Mouse (Mus musculus): ENCODE results near the gene Capn7. TPM values are rescaled to one million over a fixed set of nuclear protein-coding genes. Genes with fewer than 3 reads are reported as not detected.
A peak's percentile ranks its signal among the peaks of the same experiment; 100 is the strongest.

Capn7 gene
- polyA plus RNA-seq, 1 experiment from 2014 or later = 38.5 TPM

DNA sequence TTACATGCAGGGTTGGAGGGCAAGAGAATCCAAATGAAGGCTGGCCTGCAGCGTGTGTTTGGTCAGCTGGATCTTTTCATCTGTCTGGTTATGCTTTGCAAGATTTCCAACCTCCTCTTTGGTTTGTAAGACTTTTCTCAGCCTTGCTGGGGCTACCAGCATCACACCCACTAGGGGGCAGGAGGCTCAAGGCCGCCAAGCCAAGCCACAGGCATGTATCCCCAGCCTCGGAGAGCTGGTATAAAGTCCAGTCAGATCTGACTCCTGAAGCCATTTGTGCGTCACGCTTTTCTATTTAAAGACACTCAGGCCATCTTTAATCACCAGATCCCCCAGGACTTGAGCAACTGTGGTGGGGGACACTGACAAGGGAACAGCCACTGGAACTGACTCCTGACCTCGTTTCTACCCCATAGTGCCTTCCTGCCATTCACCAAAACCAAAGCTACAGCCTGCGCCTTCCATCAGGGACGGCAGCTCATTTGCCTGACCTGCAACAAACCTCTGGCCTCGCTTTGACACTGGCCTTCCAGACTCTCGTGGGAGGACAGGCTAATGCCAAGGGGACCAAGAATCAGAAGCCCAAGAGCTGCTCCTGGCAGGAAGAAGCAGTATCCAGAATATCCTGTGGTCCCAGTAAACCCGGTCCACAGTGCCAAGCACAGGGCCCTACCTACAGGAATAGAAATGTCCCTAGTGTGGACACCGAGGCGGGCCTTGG is 49.7 kb downstream of the Capn7 start:
- 50% methylated on average over 13 of the region's 13 CpGs for WGBS
- H3K9me3 ChIP-seq (replicated peaks; ENCODE audit: control insufficient read depth, low read length) = no peaks in the 10 kb centered on the region
- no peaks in the 10 kb centered on the region for H3K27me3 ChIP-seq (ENCODE audit: control insufficient read depth, insufficient read depth, low read length)
- ATAC-seq (replicated peaks; ENCODE audit: insufficient number of reproducible peaks, low FRiP score, low TSS enrichment, low read depth) = 0 out of 2 replicates have a peak, but pooled peaks have one; percentile 55
- H3K36me3 ChIP-seq (replicated peaks; ENCODE audit: control insufficient read depth, insufficient read depth, low read depth, low read length) = no peaks in the 10 kb centered on the region; the same call in 1 of the 2 replicates
- H3K9ac ChIP-seq (replicated peaks; ENCODE audit: low read length) = no peak overlapping the region
- no peak overlapping the region for H3K27ac ChIP-seq (replicated peaks; ENCODE audit: low read depth, low read length)
- peak; percentile 80 for DNase-seq (ENCODE audit: low spot score)
- H3K4me1 ChIP-seq (ENCODE audit: control insufficient read depth, insufficient read depth, low read length) = peaks cover 3% of the 10 kb centered on the region
- no peak overlapping the region for H3K4me2 ChIP-seq (ENCODE audit: low read depth, low read length)
- H3K4me3 ChIP-seq (ENCODE audit: low read depth, low read length) = no peak overlapping the region

DNA sequence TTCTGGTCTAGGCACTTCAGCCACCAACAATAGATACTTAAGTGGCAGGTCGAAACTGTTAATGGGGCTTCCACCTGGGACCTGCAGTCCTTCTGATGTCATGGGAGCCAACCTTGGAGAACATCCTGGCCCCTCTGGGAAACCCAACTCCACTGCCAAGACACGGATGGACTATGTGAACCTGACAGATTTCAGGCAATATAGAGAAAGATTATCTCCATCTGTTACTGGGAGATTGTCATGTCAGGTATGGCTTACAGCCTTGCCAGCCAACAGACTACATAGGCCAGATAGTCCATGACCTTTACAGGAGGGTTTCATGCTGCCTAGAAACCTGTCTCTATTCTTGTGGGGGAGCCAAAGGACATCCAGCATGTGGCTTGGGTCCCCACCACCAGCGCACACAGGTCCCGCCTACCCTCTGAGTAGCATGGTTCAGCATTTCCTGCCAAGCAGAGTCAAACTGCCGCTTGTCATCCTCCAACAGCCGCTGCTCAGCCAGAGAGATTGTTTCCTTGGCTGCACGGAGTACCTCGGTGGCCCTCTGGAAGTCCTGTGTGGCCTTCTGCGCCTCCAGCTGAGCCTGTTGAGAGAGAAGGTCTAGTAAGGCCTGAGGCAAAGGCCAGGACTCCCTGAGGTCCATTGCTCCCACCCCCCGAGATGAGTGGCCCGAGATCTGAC is 51.0 kb downstream of the Capn7 start:
- Histone ChIP-seq H3K4me3 (ENCODE audit: low read depth, low read length) (no peak overlapping the region), H3K9me3 (replicated peaks; ENCODE audit: control insufficient read depth, low read length) (no peaks in the 10 kb centered on the region), H3K4me1 (ENCODE audit: control insufficient read depth, insufficient read depth, low read length) (peaks cover 3% of the 10 kb centered on the region), H3K36me3 (replicated peaks; ENCODE audit: control insufficient read depth, insufficient read depth, low read depth, low read length) (no peaks in the 10 kb centered on the region), H3K9ac (replicated peaks; ENCODE audit: low read length) (no peak overlapping the region), H3K4me2 (ENCODE audit: low read depth, low read length) (no peak overlapping the region), H3K27me3 (ENCODE audit: control insufficient read depth, insufficient read depth, low read length) (no peaks in the 10 kb centered on the region), H3K27ac (replicated peaks; ENCODE audit: low read depth, low read length) (no peak overlapping the region)
- WGBS = 77% methylated on average over 11 of the region's 11 CpGs
- ATAC-seq (replicated peaks; ENCODE audit: insufficient number of reproducible peaks, low FRiP score, low TSS enrichment, low read depth) (no peak), DNase-seq (ENCODE audit: low spot score) (no peak)

DNA sequence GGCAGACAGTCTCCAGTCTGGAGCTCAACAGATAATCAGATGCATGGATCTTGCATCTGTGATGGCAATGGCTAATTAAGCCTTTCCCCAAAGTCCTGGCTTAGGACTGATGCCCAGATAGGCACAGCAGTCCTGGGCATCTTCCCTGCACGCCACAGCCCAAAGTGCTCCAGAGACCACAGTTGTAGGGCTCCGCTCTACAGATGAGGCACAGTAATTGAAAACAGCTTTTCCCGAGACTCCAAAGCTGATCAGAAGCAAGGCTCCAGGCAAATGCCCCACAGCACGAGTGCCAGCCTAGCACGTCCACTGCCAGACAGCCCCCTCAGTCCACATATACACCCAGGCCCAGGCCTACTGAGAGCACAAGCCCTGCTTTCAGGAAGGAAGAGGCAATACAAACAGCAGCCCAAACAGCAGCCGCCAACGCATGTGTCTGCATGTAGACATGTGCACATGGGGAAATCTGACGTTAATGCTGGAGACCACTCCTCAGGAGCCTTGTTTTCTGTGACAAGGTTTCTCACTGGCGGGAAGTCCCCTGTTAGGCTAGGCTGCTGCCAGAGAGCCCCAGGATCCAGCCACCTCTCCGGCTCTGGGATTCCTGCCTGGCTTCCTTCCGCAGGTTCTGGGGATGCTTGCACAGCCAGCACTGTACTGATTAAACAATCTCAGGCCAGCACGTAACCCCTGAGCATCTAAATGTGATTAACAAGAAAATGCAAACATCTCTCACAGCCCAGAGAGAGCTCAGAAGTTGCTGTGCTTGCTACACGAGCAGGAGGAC is 51.8 kb downstream of the Capn7 start:
- no peak overlapping the region for H3K4me2 ChIP-seq (ENCODE audit: low read depth, low read length)
- H3K9me3 ChIP-seq (replicated peaks; ENCODE audit: control insufficient read depth, low read length) = no peaks in the 10 kb centered on the region
- WGBS = 53% methylated on average over 13 of the region's 13 CpGs
- no peak overlapping the region for H3K4me3 ChIP-seq (ENCODE audit: low read depth, low read length)
- peak; percentile 65 for DNase-seq (ENCODE audit: low spot score)
- H3K4me1 ChIP-seq (ENCODE audit: control insufficient read depth, insufficient read depth, low read length) = peaks cover 3% of the 10 kb centered on the region
- H3K9ac ChIP-seq (replicated peaks; ENCODE audit: low read length) = no peak overlapping the region; the same call in 1 of the 2 replicates
- H3K27ac ChIP-seq (replicated peaks; ENCODE audit: low read depth, low read length) = peak overlapping the region; percentile 28; the same call in 1 of the 2 replicates
- no peaks in the 10 kb centered on the region for H3K27me3 ChIP-seq (ENCODE audit: control insufficient read depth, insufficient read depth, low read length)
- no peaks in the 10 kb centered on the region for H3K36me3 ChIP-seq (replicated peaks; ENCODE audit: control insufficient read depth, insufficient read depth, low read depth, low read length)
- ATAC-seq (replicated peaks; ENCODE audit: insufficient number of reproducible peaks, low FRiP score, low TSS enrichment, low read depth) = 0 out of 2 replicates have a peak, but pooled peaks have one; percentile 20

- Histone ChIP-seq H3K9me3 (replicated peaks; ENCODE audit: control insufficient read depth, low read length) (no peaks in the 10 kb centered on the region), H3K4me1 (ENCODE audit: control insufficient read depth, insufficient read depth, low read length) (peaks cover 3% of the 10 kb centered on the region), H3K27ac (replicated peaks; ENCODE audit: low read depth, low read length) (no peak overlapping the region), H3K27me3 (ENCODE audit: control insufficient read depth, insufficient read depth, low read length) (no peaks in the 10 kb centered on the region), H3K9ac (replicated peaks; ENCODE audit: low read length) (no peak overlapping the region), H3K36me3 (replicated peaks; ENCODE audit: control insufficient read depth, insufficient read depth, low read depth, low read length) (no peaks in the 10 kb centered on the region; the same call in 1 of the 2 replicates), H3K4me3 (ENCODE audit: low read depth, low read length) (no peak overlapping the region), H3K4me2 (ENCODE audit: low read depth, low read length) (no peak overlapping the region)
- DNase-seq (ENCODE audit: low spot score) = no peak
- ATAC-seq (replicated peaks; ENCODE audit: insufficient number of reproducible peaks, low FRiP score, low TSS enrichment, low read depth) = no peak
- whole genome bisulfite sequencing = 89% methylated on average over 8 of the region's 8 CpGs
Observed at GRCm38 (mm10) chr14:31389421-31390147, 53.1 kb downstream of the Capn7 start.

GRCm38 (mm10) chr14:31392300-31392699 is 55.9 kb downstream of the Capn7 start:
- H3K36me3 ChIP-seq (replicated peaks; ENCODE audit: control insufficient read depth, insufficient read depth, low read depth, low read length) = no peaks in the 10 kb centered on the region; the same call in 1 of the 2 replicates
- H3K9ac ChIP-seq (replicated peaks; ENCODE audit: low read length) = no peak overlapping the region
- H3K4me3 ChIP-seq (ENCODE audit: low read depth, low read length) = no peak overlapping the region
- no peak overlapping the region for H3K4me2 ChIP-seq (ENCODE audit: low read depth, low read length)
- no peak for ATAC-seq (replicated peaks; ENCODE audit: insufficient number of reproducible peaks, low FRiP score, low TSS enrichment, low read depth)
- no peaks in the 10 kb centered on the region for H3K27me3 ChIP-seq (ENCODE audit: control insufficient read depth, insufficient read depth, low read length)
- H3K9me3 ChIP-seq (replicated peaks; ENCODE audit: control insufficient read depth, low read length) = no peaks in the 10 kb centered on the region
- H3K4me1 ChIP-seq (ENCODE audit: control insufficient read depth, insufficient read depth, low read length) = peaks cover 3% of the 10 kb centered on the region
- WGBS = 82% methylated on average over 5 of the region's 5 CpGs
- DNase-seq (ENCODE audit: low spot score) = no peak
- no peak overlapping the region for H3K27ac ChIP-seq (replicated peaks; ENCODE audit: low read depth, low read length)

DNA sequence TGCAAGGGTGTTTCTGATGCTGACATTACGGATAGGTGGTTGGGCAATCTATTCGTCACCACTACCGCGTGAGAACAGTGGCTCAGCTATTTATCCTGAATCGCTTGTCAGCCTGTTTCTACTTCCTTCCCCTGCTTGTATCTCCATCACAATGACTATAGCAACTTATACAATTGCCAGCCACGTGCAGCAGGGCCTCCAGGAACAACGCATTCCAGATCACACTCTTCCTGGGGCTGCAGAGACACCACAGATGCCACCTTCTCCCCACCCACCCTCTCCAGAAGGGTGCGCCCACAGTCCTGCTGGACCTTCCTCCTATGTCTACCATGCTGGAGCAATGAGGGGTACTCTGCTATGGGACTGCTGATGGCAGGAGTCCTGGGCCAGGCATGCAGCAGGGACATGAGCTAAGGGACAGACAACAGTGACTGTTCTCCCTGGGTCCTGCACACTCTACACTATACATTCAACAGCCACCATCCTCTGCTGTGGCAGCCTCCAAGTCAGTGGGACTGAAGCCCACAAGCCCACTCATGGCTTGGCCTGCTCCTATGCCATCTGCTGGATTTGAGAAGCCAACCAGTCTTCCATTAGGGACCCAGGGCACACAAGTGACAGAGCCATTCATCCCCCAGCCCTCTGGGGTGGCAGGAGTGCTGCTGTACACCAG is 56.6 kb downstream of the Capn7 start:
- H3K4me1 ChIP-seq (ENCODE audit: control insufficient read depth, insufficient read depth, low read length) = peaks cover 3% of the 10 kb centered on the region
- no peak overlapping the region for H3K27ac ChIP-seq (replicated peaks; ENCODE audit: low read depth, low read length)
- no peaks in the 10 kb centered on the region for H3K27me3 ChIP-seq (ENCODE audit: control insufficient read depth, insufficient read depth, low read length)
- no peaks in the 10 kb centered on the region for H3K9me3 ChIP-seq (replicated peaks; ENCODE audit: control insufficient read depth, low read length)
- no peak overlapping the region for H3K4me2 ChIP-seq (ENCODE audit: low read depth, low read length)
- 85% methylated on average over 8 of the region's 8 CpGs for WGBS
- DNase-seq (ENCODE audit: low spot score) (no peak), ATAC-seq (replicated peaks; ENCODE audit: insufficient number of reproducible peaks, low FRiP score, low TSS enrichment, low read depth) (no peak)
- H3K36me3 ChIP-seq (replicated peaks; ENCODE audit: control insufficient read depth, insufficient read depth, low read depth, low read length) = no peaks in the 10 kb centered on the region; the same call in 1 of the 2 replicates
- no peak overlapping the region for H3K4me3 ChIP-seq (ENCODE audit: low read depth, low read length)
- no peak overlapping the region for H3K9ac ChIP-seq (replicated peaks; ENCODE audit: low read length)

- ATAC-seq (replicated peaks; ENCODE audit: insufficient number of reproducible peaks, low FRiP score, low TSS enrichment, low read depth) (no peak), DNase-seq (ENCODE audit: low spot score) (no peak)
- Histone ChIP-seq H3K27ac (replicated peaks; ENCODE audit: low read depth, low read length) (no peak overlapping the region), H3K9ac (replicated peaks; ENCODE audit: low read length) (no peak overlapping the region), H3K9me3 (replicated peaks; ENCODE audit: control insufficient read depth, low read length) (no peaks in the 10 kb centered on the region), H3K36me3 (replicated peaks; ENCODE audit: control insufficient read depth, insufficient read depth, low read depth, low read length) (no peaks in the 10 kb centered on the region; the same call in 1 of the 2 replicates), H3K4me1 (ENCODE audit: control insufficient read depth, insufficient read depth, low read length) (no peaks in the 10 kb centered on the region), H3K27me3 (ENCODE audit: control insufficient read depth, insufficient read depth, low read length) (no peaks in the 10 kb centered on the region), H3K4me3 (ENCODE audit: low read depth, low read length) (no peak overlapping the region), H3K4me2 (ENCODE audit: low read depth, low read length) (no peak overlapping the region)
- WGBS = 71% methylated on average over 3 of the region's 3 CpGs
Observed at GRCm38 (mm10) chr14:31393546-31393890, 57.1 kb downstream of the Capn7 start.
